Mouse (Mus musculus) splenic B cell, adult 2 months (primary cell): ENCODE data around the gene Pgm2.

ENCODE experiments used
- DNase-seq: peaks from one replicate; pipeline ENCODE4 v3.0.0-alpha.2; 2011; ENCODE audit warnings: low read depth, low spot score
- H3K27me3 ChIP-seq: 2 replicates; pipeline ENCODE4 v1.6.1; 2012; ENCODE audit warnings: mild to moderate bottlenecking, low read length, moderate library complexity, mixed read lengths; ENCODE audit not compliant: control insufficient read depth, poor library complexity, insufficient read depth, severe bottlenecking
- H3K36me3 ChIP-seq: 2 replicates; pipeline ENCODE4 v1.6.1; 2012; ENCODE audit warnings: mild to moderate bottlenecking, low read length, moderate library complexity, mixed read lengths; ENCODE audit not compliant: control insufficient read depth, poor library complexity, insufficient read depth, severe bottlenecking

The Pgm2 gene

GRCm38 (mm10) chr5:64065497-64066046 is 27.2 kb upstream of the Pgm2 start:
- DNase-seq: no peak
- H3K36me3 ChIP-seq: no peaks in the 10 kb centered on the region
- no peaks in the 10 kb centered on the region for H3K27me3 ChIP-seq

GRCm38 (mm10) chr5:64066159-64066558 is 26.6 kb upstream of the Pgm2 start:
- Histone ChIP-seq H3K36me3 (no peaks in the 10 kb centered on the region), H3K27me3 (no peaks in the 10 kb centered on the region)
- no peak for DNase-seq

GRCm38 (mm10) chr5:64067576-64067975 is 25.2 kb upstream of the Pgm2 start:
- no peak for DNase-seq
- H3K27me3 ChIP-seq: no peaks in the 10 kb centered on the region
- no peaks in the 10 kb centered on the region for H3K36me3 ChIP-seq

DNA sequence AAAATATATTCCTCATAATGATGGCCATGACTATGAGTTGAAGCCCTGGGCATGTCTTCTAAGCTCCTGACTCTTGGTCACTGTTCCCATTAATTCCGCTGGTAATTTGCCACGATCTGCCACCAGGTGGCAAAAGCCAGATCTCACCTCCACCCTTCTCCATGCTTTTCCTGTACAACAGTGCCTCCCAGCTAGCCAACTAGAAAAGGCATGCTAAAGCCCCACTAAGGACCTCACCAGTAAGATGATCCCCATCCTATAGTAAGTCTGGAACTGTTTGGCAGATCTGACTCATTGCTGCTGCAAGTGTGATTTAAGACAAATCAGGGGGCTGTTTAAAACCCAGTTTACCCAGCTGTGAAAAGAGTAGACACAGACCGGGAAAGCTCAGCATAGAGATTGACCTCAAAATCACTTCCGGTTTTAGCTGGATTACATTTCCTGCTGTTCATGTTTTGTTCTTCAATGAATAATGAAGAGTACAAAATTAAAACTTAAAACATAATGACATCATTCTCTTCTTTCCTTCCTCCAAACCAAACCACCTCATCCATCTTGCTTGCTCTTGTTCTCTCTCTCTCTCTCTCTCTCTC is 22.6 kb upstream of the Pgm2 start:
- DNase-seq: peak; percentile 81
- H3K27me3 ChIP-seq: no peaks in the 10 kb centered on the region

GRCm38 (mm10) chr5:64070742-64071476 is 21.8 kb upstream of the Pgm2 start:
- DNase-seq: no peak
- no peaks in the 10 kb centered on the region for H3K27me3 ChIP-seq
- H3K36me3 ChIP-seq: no peaks in the 10 kb centered on the region

More for the DNA sequence above, 22.6 kb upstream of the Pgm2 start:
- H3K36me3 ChIP-seq: no peaks in the 10 kb centered on the region

GRCm38 (mm10) chr5:64074455-64074854 is 18.3 kb upstream of the Pgm2 start:
- no peaks in the 10 kb centered on the region for H3K36me3 ChIP-seq
- no peak for DNase-seq
- no peaks in the 10 kb centered on the region for H3K27me3 ChIP-seq

DNA sequence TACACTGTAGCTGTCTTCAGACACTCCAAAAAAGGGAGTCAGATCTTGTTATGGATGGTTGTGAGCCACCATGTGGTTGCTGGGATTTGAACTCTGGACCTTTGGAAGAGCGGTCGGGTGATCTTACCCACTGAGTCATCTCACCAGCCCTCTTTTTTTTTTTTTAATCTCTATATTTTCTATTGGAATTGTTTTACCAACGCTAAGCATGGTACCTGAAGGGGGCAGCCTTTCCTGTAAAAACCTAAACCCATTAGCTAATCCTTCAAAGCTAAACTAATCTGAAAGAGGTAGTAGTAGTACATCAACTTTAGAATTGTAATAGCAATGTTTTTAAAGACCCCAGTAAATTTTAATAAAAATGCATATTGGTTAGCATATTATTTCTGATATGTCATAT is 17.2 kb upstream of the Pgm2 start:
- no peaks in the 10 kb centered on the region for H3K36me3 ChIP-seq
- H3K27me3 ChIP-seq: no peaks in the 10 kb centered on the region
- DNase-seq: peak; percentile 70

DNA sequence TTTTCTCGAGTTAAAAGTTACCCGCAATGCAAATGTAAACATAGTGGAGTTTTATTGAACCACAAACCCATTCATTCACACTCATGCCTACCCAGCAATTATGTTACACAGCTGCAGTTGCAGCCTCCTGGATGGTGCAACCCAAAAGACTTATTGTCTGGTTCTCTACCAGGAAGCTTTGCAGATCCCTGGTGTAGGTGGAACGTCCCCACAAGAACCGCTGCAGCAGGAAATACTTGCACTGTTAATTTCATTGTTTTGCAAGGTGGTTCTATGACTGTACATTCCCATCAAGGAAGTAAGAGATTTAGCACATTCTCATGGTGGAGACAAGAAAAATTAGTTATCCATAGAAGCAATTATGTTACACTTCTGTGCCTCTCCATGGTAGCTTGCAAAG is 15.4 kb upstream of the Pgm2 start:
- no peak for DNase-seq
- no peaks in the 10 kb centered on the region for H3K36me3 ChIP-seq
- H3K27me3 ChIP-seq: no peaks in the 10 kb centered on the region

DNA sequence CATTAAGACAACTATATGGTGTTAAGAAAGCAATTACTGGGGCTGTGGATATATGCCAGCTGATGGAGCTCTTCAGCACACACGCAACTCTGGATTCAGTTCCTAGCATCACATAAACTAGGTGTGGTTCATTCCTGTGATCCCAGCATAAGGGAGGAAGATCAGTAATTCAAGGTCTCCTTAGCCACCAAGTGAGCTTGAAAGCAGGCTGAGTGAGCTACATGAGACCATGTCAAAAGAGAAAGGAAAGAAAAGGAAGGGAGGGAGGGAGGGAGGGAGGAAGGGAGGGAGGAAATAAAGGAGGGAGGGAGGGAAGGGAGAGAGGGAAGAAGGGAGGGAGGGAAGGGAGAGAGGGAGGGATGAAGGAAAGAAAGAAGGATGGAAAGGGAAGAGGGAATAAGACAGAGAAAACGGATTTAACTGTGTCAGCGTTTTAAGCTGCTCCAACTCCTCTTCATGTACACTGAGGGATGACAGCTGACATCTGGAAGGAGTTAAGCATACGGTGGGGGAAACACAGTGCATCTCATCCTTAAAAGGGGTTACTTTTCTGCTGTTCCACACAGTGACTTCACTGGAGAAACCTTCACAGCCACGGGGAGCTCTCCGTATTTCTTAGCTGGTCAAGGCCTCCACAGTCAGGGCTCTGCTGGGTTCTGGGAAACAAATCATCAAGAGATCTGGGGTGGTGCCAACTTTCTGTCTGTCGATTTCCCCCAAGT is 13.8 kb upstream of the Pgm2 start:
- no peaks in the 10 kb centered on the region for H3K27me3 ChIP-seq
- H3K36me3 ChIP-seq: no peaks in the 10 kb centered on the region
- DNase-seq: no peak

DNA sequence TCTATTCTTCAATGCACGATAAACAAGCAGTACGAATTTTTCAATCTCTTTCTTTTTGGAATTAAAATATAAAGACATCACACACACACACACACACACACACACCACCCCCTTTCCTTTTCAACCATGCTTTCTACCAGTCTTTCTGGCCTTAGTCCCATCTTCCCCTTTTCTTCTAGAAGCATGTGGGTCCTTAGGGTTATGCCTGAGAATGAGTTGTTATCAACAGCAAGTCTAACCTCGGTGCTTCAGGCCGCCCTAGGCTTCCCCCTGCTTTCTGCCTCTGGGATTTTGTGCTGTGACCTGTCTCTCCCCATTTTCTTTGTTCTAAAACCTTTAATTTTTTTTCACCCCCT is 13.3 kb upstream of the Pgm2 start:
- H3K27me3 ChIP-seq: no peaks in the 10 kb centered on the region
- no peak for DNase-seq
- H3K36me3 ChIP-seq: no peaks in the 10 kb centered on the region

DNA sequence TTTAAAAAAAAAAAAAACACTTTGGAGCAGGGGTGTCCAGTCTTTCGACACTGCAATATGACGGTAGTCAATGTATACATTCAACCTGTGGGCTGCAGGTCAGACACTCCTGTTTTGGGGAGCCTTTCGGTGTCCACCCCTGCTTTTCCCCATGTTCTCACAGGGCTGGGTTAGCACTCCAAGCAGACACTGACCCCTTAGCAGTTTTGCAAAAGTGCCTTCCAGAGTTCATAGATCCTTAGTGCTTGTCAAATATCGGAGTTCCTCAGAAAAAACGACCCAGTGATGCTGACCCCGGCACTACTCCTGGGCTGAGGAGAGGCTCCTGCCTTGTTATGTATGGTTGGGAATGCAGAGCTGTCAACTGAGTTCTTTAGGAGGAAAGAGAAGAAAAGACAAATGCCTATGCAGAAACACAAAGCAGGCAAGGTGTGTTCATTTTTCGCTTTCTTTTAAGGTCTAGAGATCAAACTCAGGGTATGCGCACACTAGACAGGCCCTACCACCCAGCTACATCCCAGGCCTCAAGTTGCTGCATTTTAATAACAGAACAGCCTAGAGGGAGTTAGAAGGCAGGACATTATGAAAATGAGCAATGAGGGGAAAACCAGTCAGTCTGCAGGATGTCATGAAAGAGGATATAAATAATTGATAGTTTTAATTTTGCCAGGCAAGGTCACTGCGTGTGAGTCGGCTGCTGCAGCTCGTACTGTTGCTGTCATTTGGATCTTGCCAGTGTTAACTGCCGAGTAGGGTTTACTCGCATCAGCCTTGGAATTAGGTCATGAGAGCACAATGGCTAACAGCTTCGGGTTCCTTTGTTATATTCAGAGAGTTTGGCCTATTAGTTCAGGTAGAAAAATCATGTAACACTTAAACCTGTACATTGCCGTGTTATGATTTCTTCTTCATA is 9.0 kb upstream of the Pgm2 start:
- DNase-seq: no peak
- no peaks in the 10 kb centered on the region for H3K36me3 ChIP-seq
- H3K27me3 ChIP-seq: no peaks in the 10 kb centered on the region

DNA sequence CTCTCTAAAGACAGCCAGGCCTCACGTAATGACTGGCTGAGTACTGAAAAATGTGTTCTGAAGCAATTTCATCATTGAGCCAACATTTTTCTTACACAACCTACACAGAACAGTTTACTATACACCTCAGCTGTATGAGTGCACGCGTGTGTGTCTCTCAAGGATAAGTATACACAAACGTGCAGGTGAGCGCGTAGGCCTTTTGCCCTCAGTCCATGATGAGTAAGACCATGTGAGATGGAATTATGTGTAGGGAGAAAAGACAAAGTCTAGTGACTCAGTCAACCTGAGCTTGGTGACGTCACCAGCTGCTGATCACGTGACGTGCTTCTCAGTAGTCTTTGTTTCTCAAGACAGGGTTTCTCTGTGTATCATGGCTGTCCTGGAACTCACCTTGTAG is 7.3 kb upstream of the Pgm2 start:
- Histone ChIP-seq H3K27me3 (no peaks in the 10 kb centered on the region), H3K36me3 (no peaks in the 10 kb centered on the region)
- no peak for DNase-seq

- no peak for DNase-seq
- H3K36me3 ChIP-seq: no peaks in the 10 kb centered on the region
- H3K27me3 ChIP-seq: no peaks in the 10 kb centered on the region
Measured at GRCm38 (mm10) chr5:64088740-64089139, 4.0 kb upstream of the Pgm2 start.

GRCm38 (mm10) chr5:64093349-64093871 is 660 bp downstream of the Pgm2 start:
- peak; percentile 8 for DNase-seq
- Histone ChIP-seq H3K27me3 (no peaks in the 10 kb centered on the region), H3K36me3 (no peaks in the 10 kb centered on the region; the same call in 1 of the 2 replicates)
